ENCODE assay signal across 7 mouse cellular contexts in genomic region chr2:131063404-131063864, GRCm38 (mm10). TPM values are rescaled to one million over a fixed set of nuclear protein-coding genes. Genes with fewer than 3 reads are reported as not detected.
A peak's percentile ranks its signal among the peaks of the same experiment; 100 is the strongest.
DNase-seq lines count a peak whose midpoint lies in the region; ATAC-seq lines count a peak whose summit lies in the region.

Adam33 (minus strand) TSS chr2:131063814.

- no peaks in the 10 kb centered on the region for H3K79me2 ChIP-seq in macrophage (ENCODE audit: inconsistent target)

- H3K36me3 ChIP-seq in lung, embryonic 16.5 days (ENCODE audit: control insufficient read depth, insufficient read depth, low read length): no peaks in the 10 kb centered on the region
- no peaks in the 10 kb centered on the region for H3K36me3 ChIP-seq in embryonic facial prominence, embryonic 12.5 days
- H3K36me3 ChIP-seq in hindbrain, embryonic 11.5 days (ENCODE audit: control insufficient read depth, insufficient read depth, low read length): no peaks in the 10 kb centered on the region
- no peaks in the 10 kb centered on the region for H3K36me3 ChIP-seq in macrophage (ENCODE audit: inconsistent target)

- no peaks in the 10 kb centered on the region for H3K9me3 ChIP-seq in lung, embryonic 16.5 days (ENCODE audit: control insufficient read depth, low read length)
- H3K9me3 ChIP-seq in embryonic facial prominence, embryonic 12.5 days: no peaks in the 10 kb centered on the region
- H3K9me3 ChIP-seq in hindbrain, embryonic 11.5 days (ENCODE audit: control insufficient read depth, low read length): no peaks in the 10 kb centered on the region

- H3K4me2 ChIP-seq in lung, embryonic 16.5 days (ENCODE audit: low read depth, low read length): peak within 1 kb of the TSS; percentile 56
- H3K4me2 ChIP-seq in embryonic facial prominence, embryonic 12.5 days (replicated peaks): peak within 1 kb of the TSS; percentile 55
- peak within 1 kb of the TSS; percentile 36 for H3K4me2 ChIP-seq in hindbrain, embryonic 11.5 days (replicated peaks; ENCODE audit: low read depth, low read length)

- peaks cover 14% of the 10 kb centered on the region for H3K4me1 ChIP-seq in lung, embryonic 16.5 days (replicated peaks; ENCODE audit: control insufficient read depth, insufficient read depth, low read length)
- H3K4me1 ChIP-seq in embryonic facial prominence, embryonic 12.5 days: peaks cover 31% of the 10 kb centered on the region
- 0 out of 2 replicates have a peak, but pooled peaks cover 2% of the 10 kb centered on the region for H3K4me1 ChIP-seq in hindbrain, embryonic 11.5 days (replicated peaks; ENCODE audit: control insufficient read depth, insufficient read depth, low read length)

- no peak for DNase-seq in lung, adult 18-20 months
- no peak for DNase-seq in hindbrain, embryonic 11.5 days (ENCODE audit: low spot score)
- no peak for DNase-seq in left cerebral cortex, adult 11 months (ENCODE audit: low spot score)
- DNase-seq in cerebellum, postnatal 36 days: no peak

- H3K27ac ChIP-seq in lung, embryonic 16.5 days (ENCODE audit: low read length): no peak within 1 kb of the TSS
- no peak within 1 kb of the TSS for H3K27ac ChIP-seq in embryonic facial prominence, embryonic 12.5 days
- no peak within 1 kb of the TSS for H3K27ac ChIP-seq in hindbrain, embryonic 11.5 days (ENCODE audit: low read depth, low read length)
- H3K27ac ChIP-seq in macrophage: no peak within 1 kb of the TSS

- peak within 1 kb of the TSS; percentile 38 for H3K9ac ChIP-seq in lung, embryonic 16.5 days (ENCODE audit: low read length)
- 0 out of 2 replicates have a peak within 1 kb of the TSS, but pooled peaks have one; percentile 15 for H3K9ac ChIP-seq in embryonic facial prominence, embryonic 12.5 days
- no peak within 1 kb of the TSS for H3K9ac ChIP-seq in hindbrain, embryonic 11.5 days (ENCODE audit: low read depth, low read length)

- ATAC-seq in lung, embryonic 16.5 days (ENCODE audit: low read depth): no peak; the same call in 1 of the 2 replicates
- ATAC-seq in embryonic facial prominence, embryonic 12.5 days (ENCODE audit: insufficient number of reproducible peaks, insufficient read depth, low FRiP score, low TSS enrichment): no peak
- no peak for ATAC-seq in hindbrain, embryonic 11.5 days (ENCODE audit: low FRiP score)

- whole genome bisulfite sequencing in lung, embryonic 16.5 days: 2% methylated on average over 27 of the region's 27 CpGs
- 2% methylated on average over 22 of the region's 27 CpGs for WGBS in embryonic facial prominence, embryonic 12.5 days
- 4% methylated on average over 24 of the region's 27 CpGs for WGBS in hindbrain, embryonic 11.5 days
- WGBS in macrophage (ENCODE audit: missing documents): 16% methylated on average over 27 of the region's 27 CpGs

- H3K27me3 ChIP-seq in lung, embryonic 16.5 days (ENCODE audit: control insufficient read depth, insufficient read depth, low read depth, low read length): peaks cover 19% of the 10 kb centered on the region
- peaks cover 29% of the 10 kb centered on the region for H3K27me3 ChIP-seq in embryonic facial prominence, embryonic 12.5 days
- peaks cover 18% of the 10 kb centered on the region for H3K27me3 ChIP-seq in hindbrain, embryonic 11.5 days (ENCODE audit: control insufficient read depth, insufficient read depth, low read length)

- H3K4me3 ChIP-seq in lung, embryonic 16.5 days (ENCODE audit: low read length): peak within 1 kb of the TSS; percentile 31
- peak within 1 kb of the TSS; percentile 28 for H3K4me3 ChIP-seq in embryonic facial prominence, embryonic 12.5 days
- H3K4me3 ChIP-seq in hindbrain, embryonic 11.5 days (ENCODE audit: low read depth, low read length): 0 out of 2 replicates have a peak within 1 kb of the TSS, but pooled peaks have one; percentile 12
- H3K4me3 ChIP-seq in macrophage (ENCODE audit: inconsistent target): peak within 1 kb of the TSS; percentile 8; the same call in 1 of the 2 replicates

RNA-seq across cellular contexts. Expression of gene Adam33, which starts in this region (rescaled TPM):
- 6.5 and 7.1 TPM in 2 replicates for polyA plus RNA-seq in lung, embryonic 16.5 days (2015; fragmentation: Nextera tagmentation; extraction: Ambion mirVana)
- polyA plus RNA-seq in embryonic facial prominence, embryonic 12.5 days (2016; fragmentation: Nextera tagmentation; extraction: Ambion mirVana): 7.4 and 7.5 TPM in 2 replicates
- polyA plus RNA-seq in hindbrain, embryonic 11.5 days (2014; fragmentation: Nextera tagmentation; extraction: Ambion mirVana): 0.54 and 0.66 TPM in 2 replicates
- 100 to 1,000 TPM in 24 of 26 experiments, 10 to 100 TPM in 2; 65.5 to 328 (median 214) TPM for total RNA-seq in macrophage (2018; cell fraction: chromatin; rRNA removed)
- 10 to 100 TPM in 4 of 26 experiments, 1 to 10 TPM in 22; 2.0 to 13.6 (median 4.9) TPM for total RNA-seq in macrophage (2018; cell fraction: cytosol; rRNA removed)
- 100 to 1,000 TPM in 16 of 26 experiments, 10 to 100 TPM in 10; 30.0 to 258 (median 124) TPM for total RNA-seq in macrophage (2018; cell fraction: nucleus; rRNA removed)
- polyA plus RNA-seq in macrophage (2018): 5.1 to 26.4 TPM (median 5.5 TPM) in 3 replicates
